ENCODE assay signal across 29 mouse cellular contexts in the genomic region with DNA sequence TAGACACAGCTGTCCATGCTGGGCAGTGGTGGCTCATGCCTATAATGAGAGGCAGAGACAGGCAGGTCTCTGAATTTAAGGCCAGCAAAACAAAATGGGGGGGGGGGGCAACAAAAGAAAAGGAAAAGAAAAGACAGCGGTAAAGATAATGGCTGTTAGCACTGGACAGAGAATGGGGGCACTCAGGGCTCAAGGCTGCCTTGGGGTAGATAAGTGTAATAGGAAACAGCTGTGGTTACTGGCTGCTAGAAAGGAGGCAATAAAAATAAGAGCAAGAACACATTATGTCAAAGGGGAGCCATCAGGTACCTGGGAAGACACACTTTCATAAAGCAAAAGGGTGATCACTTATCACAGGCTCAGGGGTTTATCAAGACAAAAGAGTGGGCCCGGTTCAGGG. TPM values are rescaled to one million over a fixed set of nuclear protein-coding genes. Genes with fewer than 3 reads are reported as not detected.
"Had no signal": no experiment of that assay in that cellular context is flagged by ENCODE, and none has a peak within 500 bp of the region (broad histone marks: within the 10 kb centered on the region; RNA-seq: fewer than 3 reads in every experiment).

No protein-coding gene starts in this region.

- H3K4me3 ChIP-seq: layer of hippocampus, adult 2 months; liver, embryonic 15.5 days; midbrain, embryonic 10.5 days; midbrain, embryonic 13.5 days; myocyte; neural tube, embryonic 13.5 days had no signal

- DNase-seq: kidney, adult 18-20 months; kidney, adult 9 months; kidney, postnatal 25 days; layer of hippocampus, adult 9-11 months; lung, adult 2 months; retina, postnatal 1 day; thymus, adult 2 months; thymus, postnatal 14 days; thymus, postnatal 4 days had no signal

- H3K27ac ChIP-seq: layer of hippocampus, adult 2 months; liver, embryonic 15.5 days; macrophage; midbrain, embryonic 10.5 days; midbrain, embryonic 13.5 days; neural tube, embryonic 13.5 days; stomach, postnatal 0 days had no signal

- H3K27me3 ChIP-seq: liver, embryonic 15.5 days; midbrain, embryonic 13.5 days; neural tube, embryonic 13.5 days had no signal

- H3K36me3 ChIP-seq: liver, embryonic 15.5 days; midbrain, embryonic 10.5 days; midbrain, embryonic 13.5 days; neural tube, embryonic 13.5 days had no signal

- H3K9ac ChIP-seq: liver, embryonic 15.5 days; midbrain, embryonic 13.5 days; neural tube, embryonic 13.5 days had no signal

- ATAC-seq: inflammation-experienced regulatory T-cells, adult 6 months; intestine, embryonic 16.5 days; midbrain, embryonic 13.5 days; midbrain, embryonic 16.5 days had no signal

- H3K4me2 ChIP-seq: liver, embryonic 15.5 days; midbrain, embryonic 13.5 days; neural tube, embryonic 13.5 days had no signal

- H3K9me3 ChIP-seq: liver, embryonic 15.5 days; midbrain, embryonic 10.5 days; midbrain, embryonic 13.5 days; neural tube, embryonic 13.5 days had no signal

- H3K4me1 ChIP-seq: liver, embryonic 15.5 days; midbrain, embryonic 13.5 days; neural tube, embryonic 13.5 days had no signal

RNA-seq across cellular contexts. Expression of a gene that starts 37.7 kb away (rescaled TPM):
- total RNA-seq: layer of hippocampus, adult 2 months; layer of hippocampus, postnatal 25 days; left cerebral cortex, adult 18-20 months; left cerebral cortex, postnatal 10 days; left cerebral cortex, postnatal 36 days had no signal
- polyA plus RNA-seq: inflammation-experienced regulatory T-cells, adult 6 months; intestine, embryonic 16.5 days; kidney, embryonic 16.5 days; limb, embryonic 11.5 days; limb, embryonic 14.5 days; lung, embryonic 16.5 days; midbrain, embryonic 10.5 days; midbrain, embryonic 13.5 days; midbrain, embryonic 16.5 days; myocyte; neural tube, embryonic 13.5 days; stomach, embryonic 14.5 days had no signal

RNA-seq across cellular contexts. Expression of a gene that starts 43.8 kb away (rescaled TPM):
- polyA plus RNA-seq: midbrain, embryonic 10.5 days; myocyte had no signal
